Mouse (Mus musculus): ENCODE measurements around the gene AI413582. TPM values are rescaled to one million over a fixed set of nuclear protein-coding genes. Genes with fewer than 3 reads are reported as not detected.

AI413582 gene
- total and polyA plus RNA-seq, 2 experiments from 2014 or later: 50.2 to 92.7 TPM

DNA sequence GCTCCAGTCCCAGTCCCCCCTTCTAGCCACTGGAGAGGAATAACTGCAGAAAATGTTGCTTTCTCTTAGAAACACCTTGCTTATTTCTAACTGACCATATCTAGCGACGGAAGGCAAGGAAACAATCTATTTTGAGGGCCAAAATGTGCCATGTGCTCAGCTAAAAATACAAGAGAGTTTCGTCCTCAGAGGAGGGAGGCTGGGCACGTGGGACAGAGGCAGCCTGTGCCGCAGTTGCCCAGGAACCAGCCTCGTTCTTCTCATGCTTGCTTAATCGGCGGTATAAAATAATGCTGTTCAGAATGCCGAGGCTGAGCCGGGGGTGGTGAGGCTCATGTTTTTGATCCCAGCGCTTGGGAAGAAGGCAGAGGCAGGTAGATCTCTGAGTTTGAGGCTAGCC lies 21.0 kb downstream of the AI413582 start:
- 0 out of 2 replicates have a peak, but pooled peaks cover 9% of the 10 kb centered on the region for H3K4me1 ChIP-seq (ENCODE audit: insufficient read depth, low read length)
- no peak overlapping the region for H3K4me2 ChIP-seq (ENCODE audit: low read depth, low read length)
- ATAC-seq (no peak), DNase-seq (ENCODE audit: low spot score) (no peak)
- H3K27ac ChIP-seq: no peak overlapping the region
- H3K4me3 ChIP-seq (ENCODE audit: low read length): no peak overlapping the region
- H3K27me3 ChIP-seq (ENCODE audit: insufficient read depth, low read length): no peaks in the 10 kb centered on the region
- 69% methylated on average over 11 of the region's 11 CpGs for WGBS
- H3K9ac ChIP-seq (replicated peaks; ENCODE audit: low read length): no peak overlapping the region
- TF ChIP-seq CTCF (IDR thresholded peaks at IDR 0.05; ENCODE audit: low read depth): no peak
- H3K9me3 ChIP-seq (ENCODE audit: low read length): no peaks in the 10 kb centered on the region
- no peaks in the 10 kb centered on the region for H3K36me3 ChIP-seq (ENCODE audit: insufficient read depth, low read length)

DNA sequence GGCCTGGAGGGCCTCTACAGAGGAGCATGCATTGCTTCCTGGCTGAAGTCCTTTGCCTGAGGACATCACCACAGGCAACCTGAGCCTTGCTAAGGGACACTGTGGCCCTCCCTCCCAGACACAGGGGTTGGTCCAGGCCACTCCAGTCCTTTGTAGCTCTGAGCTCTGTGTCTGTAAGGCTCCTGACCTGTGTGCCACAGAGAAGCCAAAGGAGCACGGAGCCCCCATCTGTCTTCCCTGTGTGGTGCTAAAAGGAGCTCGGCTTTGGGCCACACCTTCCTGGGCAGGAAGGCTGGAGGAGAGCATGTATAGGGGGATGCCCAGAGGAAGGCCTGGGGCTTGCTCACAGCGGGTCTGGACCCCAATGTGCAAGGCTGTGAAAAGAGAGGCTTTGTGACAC lies 23.6 kb downstream of the AI413582 start:
- H3K9ac ChIP-seq (replicated peaks; ENCODE audit: low read length): no peak overlapping the region
- 79% methylated on average over 3 of the region's 3 CpGs for WGBS
- H3K4me1 ChIP-seq (ENCODE audit: insufficient read depth, low read length): no peaks in the 10 kb centered on the region
- H3K4me3 ChIP-seq (ENCODE audit: low read length): no peak overlapping the region
- H3K4me2 ChIP-seq (ENCODE audit: low read depth, low read length): no peak overlapping the region
- no peaks in the 10 kb centered on the region for H3K36me3 ChIP-seq (ENCODE audit: insufficient read depth, low read length)
- ATAC-seq (no peak), DNase-seq (ENCODE audit: low spot score) (no peak)
- H3K27ac ChIP-seq: no peak overlapping the region
- no peaks in the 10 kb centered on the region for H3K27me3 ChIP-seq (ENCODE audit: insufficient read depth, low read length)
- TF ChIP-seq CTCF (IDR thresholded peaks at IDR 0.05; ENCODE audit: low read depth): no peak
- no peaks in the 10 kb centered on the region for H3K9me3 ChIP-seq (ENCODE audit: low read length)

DNA sequence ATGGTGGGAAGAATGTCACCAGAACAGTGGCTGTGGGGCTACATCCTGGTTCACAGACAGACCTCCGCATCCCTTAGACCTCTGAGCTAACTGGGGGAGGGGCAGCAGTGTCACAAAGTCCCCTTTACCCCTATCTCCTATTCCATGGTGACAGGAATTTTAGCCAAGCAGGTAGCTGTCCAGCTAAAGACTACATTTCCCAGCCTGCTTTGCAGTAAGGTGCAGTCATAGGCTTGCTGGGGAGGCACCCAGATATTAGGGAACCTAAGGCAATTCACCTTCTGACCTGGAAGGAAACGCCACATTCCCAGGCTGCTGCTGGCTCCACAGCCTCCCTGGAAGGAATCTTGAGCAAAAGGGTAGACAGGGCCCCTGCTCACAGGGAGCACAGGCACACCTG lies 24.3 kb downstream of the AI413582 start:
- Histone ChIP-seq H3K4me3 (ENCODE audit: low read length) (no peak overlapping the region), H3K27ac (no peak overlapping the region), H3K4me2 (ENCODE audit: low read depth, low read length) (no peak overlapping the region), H3K27me3 (ENCODE audit: insufficient read depth, low read length) (no peaks in the 10 kb centered on the region), H3K9me3 (ENCODE audit: low read length) (no peaks in the 10 kb centered on the region), H3K36me3 (ENCODE audit: insufficient read depth, low read length) (no peaks in the 10 kb centered on the region), H3K9ac (replicated peaks; ENCODE audit: low read length) (no peak overlapping the region), H3K4me1 (ENCODE audit: insufficient read depth, low read length) (no peaks in the 10 kb centered on the region)
- WGBS: 79% methylated on average over 2 of the region's 2 CpGs
- no peak for DNase-seq (ENCODE audit: low spot score)
- TF ChIP-seq CTCF (IDR thresholded peaks at IDR 0.05; ENCODE audit: low read depth): no peak
- no peak for ATAC-seq

DNA sequence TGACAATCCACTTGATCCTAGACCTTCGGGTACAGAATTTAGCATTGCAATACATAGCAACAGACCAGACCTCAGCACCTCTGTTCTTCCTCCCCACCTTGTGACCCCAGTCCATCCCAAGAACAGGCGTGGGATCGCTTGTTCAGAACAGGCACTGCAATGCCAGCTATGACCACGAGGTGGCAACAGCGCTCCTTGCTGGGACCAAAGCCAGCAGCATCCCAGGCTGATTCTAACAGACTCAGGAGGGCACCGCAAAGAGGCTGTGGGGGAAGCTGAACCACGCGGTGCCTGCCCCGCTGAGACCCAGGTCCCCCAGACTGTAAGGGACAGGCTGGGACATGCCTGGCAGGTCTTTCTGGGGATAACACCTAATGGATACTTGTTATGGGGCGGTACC lies 30.8 kb downstream of the AI413582 start:
- ATAC-seq (peak; percentile 58), DNase-seq (ENCODE audit: low spot score) (peak; percentile 93)
- 3% methylated on average over 10 of the region's 10 CpGs for WGBS
- Histone ChIP-seq H3K4me3 (ENCODE audit: low read length) (no peak overlapping the region), H3K36me3 (ENCODE audit: insufficient read depth, low read length) (no peaks in the 10 kb centered on the region), H3K27ac (no peak overlapping the region), H3K9ac (replicated peaks; ENCODE audit: low read length) (no peak overlapping the region), H3K4me2 (ENCODE audit: low read depth, low read length) (no peak overlapping the region; the same call in 1 of the 2 replicates), H3K4me1 (ENCODE audit: insufficient read depth, low read length) (no peaks in the 10 kb centered on the region), H3K9me3 (ENCODE audit: low read length) (no peaks in the 10 kb centered on the region), H3K27me3 (ENCODE audit: insufficient read depth, low read length) (no peaks in the 10 kb centered on the region)
- TF ChIP-seq CTCF (IDR thresholded peaks at IDR 0.05; ENCODE audit: low read depth): peak; percentile 100

DNA sequence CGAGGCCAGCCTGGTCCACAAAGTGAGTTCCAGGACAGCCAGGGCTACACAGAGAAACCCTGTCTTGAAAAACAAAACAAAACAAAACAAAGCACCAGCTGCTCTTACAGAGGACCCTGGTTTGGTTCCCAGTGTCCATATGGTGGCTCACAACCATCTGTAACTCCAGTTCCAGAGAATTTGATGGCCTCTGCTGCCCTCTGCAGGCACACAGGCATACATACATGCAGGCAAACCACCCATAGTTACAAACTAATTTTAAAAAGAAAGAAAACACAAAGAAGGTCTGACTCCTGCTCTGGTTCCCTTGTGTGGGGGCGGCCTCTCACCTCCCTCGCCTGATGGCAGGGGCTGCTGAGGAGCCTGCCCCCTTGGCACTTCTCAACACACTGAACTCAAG lies 32.2 kb downstream of the AI413582 start:
- H3K27me3 ChIP-seq (ENCODE audit: insufficient read depth, low read length): no peaks in the 10 kb centered on the region
- TF ChIP-seq CTCF (IDR thresholded peaks at IDR 0.05; ENCODE audit: low read depth): peak; percentile 32
- H3K36me3 ChIP-seq (ENCODE audit: insufficient read depth, low read length): no peaks in the 10 kb centered on the region
- no peak overlapping the region for H3K27ac ChIP-seq
- no peaks in the 10 kb centered on the region for H3K4me1 ChIP-seq (ENCODE audit: insufficient read depth, low read length)
- no peak overlapping the region for H3K4me3 ChIP-seq (ENCODE audit: low read length)
- WGBS: 73% methylated on average over 3 of the region's 3 CpGs
- H3K9me3 ChIP-seq (ENCODE audit: low read length): no peaks in the 10 kb centered on the region
- H3K4me2 ChIP-seq (ENCODE audit: low read depth, low read length): no peak overlapping the region
- ATAC-seq: no peak
- DNase-seq (ENCODE audit: low spot score): no peak
- H3K9ac ChIP-seq (replicated peaks; ENCODE audit: low read length): no peak overlapping the region

DNA sequence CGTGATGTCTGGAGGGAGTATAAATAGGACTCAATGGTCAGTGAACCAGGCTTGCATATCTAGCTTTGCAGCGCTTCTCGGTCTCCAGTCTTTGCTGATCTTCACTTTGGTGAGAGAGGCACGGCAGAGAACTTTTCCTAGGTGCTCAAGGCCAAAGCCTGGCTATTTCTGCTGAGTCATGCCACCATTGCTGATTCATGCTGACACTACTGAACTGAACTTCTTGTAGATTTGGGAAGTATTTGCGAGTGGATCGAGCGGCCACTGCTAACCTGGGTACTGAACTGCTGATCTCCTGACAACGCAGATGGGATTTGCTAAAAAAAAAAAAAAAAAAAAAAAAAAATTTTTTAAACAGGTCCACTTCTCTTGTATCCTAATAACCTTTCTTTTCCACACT lies 33.5 kb downstream of the AI413582 start:
- ATAC-seq (no peak), DNase-seq (ENCODE audit: low spot score) (no peak)
- no peaks in the 10 kb centered on the region for H3K27me3 ChIP-seq (ENCODE audit: insufficient read depth, low read length)
- no peak overlapping the region for H3K4me2 ChIP-seq (ENCODE audit: low read depth, low read length)
- no peak for TF ChIP-seq CTCF (IDR thresholded peaks at IDR 0.05; ENCODE audit: low read depth)
- H3K9ac ChIP-seq (replicated peaks; ENCODE audit: low read length): no peak overlapping the region
- no peaks in the 10 kb centered on the region for H3K36me3 ChIP-seq (ENCODE audit: insufficient read depth, low read length)
- no peak overlapping the region for H3K27ac ChIP-seq
- H3K9me3 ChIP-seq (ENCODE audit: low read length): no peaks in the 10 kb centered on the region
- no peak overlapping the region for H3K4me3 ChIP-seq (ENCODE audit: low read length)
- H3K4me1 ChIP-seq (ENCODE audit: insufficient read depth, low read length): no peaks in the 10 kb centered on the region; the same call in 1 of the 2 replicates
- 89% methylated on average over 8 of the region's 8 CpGs for WGBS

DNA sequence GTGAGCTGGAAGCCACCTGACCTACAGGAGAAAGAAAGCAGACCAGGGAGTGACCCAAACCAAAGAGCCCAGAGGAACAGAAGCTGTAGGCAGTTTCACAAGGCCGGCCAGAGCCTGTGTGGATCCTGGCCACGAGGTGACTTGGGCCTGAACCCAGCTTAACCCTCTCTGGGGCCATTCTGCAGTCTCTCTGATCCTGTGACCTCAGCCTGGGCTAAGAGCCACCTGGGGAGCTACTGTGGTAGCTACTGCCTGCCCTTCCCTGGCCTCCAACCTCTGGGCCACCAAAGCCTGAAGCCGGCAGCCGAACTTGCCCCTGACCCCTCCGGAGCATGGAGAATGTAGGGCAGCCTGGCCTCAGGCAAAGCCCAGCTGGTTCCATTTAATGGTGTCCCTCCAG lies 36.8 kb downstream of the AI413582 start:
- Histone ChIP-seq H3K4me2 (ENCODE audit: low read depth, low read length) (no peak overlapping the region), H3K4me1 (ENCODE audit: insufficient read depth, low read length) (no peaks in the 10 kb centered on the region; the same call in 1 of the 2 replicates), H3K36me3 (ENCODE audit: insufficient read depth, low read length) (no peaks in the 10 kb centered on the region), H3K9ac (replicated peaks; ENCODE audit: low read length) (no peak overlapping the region), H3K27me3 (ENCODE audit: insufficient read depth, low read length) (no peaks in the 10 kb centered on the region), H3K9me3 (ENCODE audit: low read length) (no peaks in the 10 kb centered on the region), H3K27ac (no peak overlapping the region), H3K4me3 (ENCODE audit: low read length) (no peak overlapping the region)
- ATAC-seq (no peak), DNase-seq (ENCODE audit: low spot score) (no peak)
- no peak for TF ChIP-seq CTCF (IDR thresholded peaks at IDR 0.05; ENCODE audit: low read depth)
- WGBS: 75% methylated on average over 5 of the region's 5 CpGs

Data from hindbrain, postnatal 0 days (tissue).